Mouse (Mus musculus): Measurements from ENCODE around the gene 4930568D16Rik. TPM values are rescaled to one million over a fixed set of nuclear protein-coding genes. Genes with fewer than 3 reads are reported as not detected.

4930568D16Rik gene
- not detected for polyA plus RNA-seq (2017; shearing (Covaris generic))

DNA sequence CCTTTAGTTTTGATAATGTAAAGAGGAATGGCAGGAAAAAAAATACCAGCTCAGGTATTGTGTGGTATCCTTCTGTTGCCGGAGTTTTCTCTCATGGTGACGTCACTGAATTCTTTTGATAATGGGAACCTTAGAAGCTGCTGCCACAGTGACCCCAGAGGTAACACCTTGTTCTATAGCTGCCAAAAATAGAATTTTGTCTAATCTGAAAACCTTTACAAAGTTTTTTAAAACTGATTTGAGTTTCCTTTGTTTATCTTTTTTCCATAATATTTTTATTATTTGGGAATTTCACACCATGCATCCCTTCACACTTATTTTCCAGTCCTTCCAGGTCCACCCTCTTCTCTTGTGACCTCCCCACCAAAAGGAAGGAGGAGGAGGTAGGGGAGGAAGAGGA is at the start of gene 4930568D16Rik:
4930568D16Rik (minus strand) TSS at position 101 of the 400 bp plus-strand sequence.

DNA sequence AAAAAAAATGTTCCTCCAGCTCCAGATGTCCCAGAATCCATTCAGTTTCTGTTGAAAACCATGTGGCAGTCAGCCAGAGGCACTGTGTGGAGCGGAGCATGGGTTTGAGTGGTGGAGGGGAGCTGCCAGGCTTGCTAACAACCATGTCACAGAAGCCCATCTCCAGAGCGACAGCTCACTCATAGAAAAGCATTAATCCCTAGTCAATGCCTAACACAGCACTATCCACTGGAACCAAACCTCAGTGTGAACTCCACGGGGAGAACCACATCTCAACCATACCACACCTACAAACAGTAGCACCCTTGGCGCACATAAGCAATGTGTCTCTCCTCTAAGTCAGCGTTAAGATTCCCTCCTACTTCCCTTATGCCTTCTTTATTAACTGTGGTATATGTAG is 29.6 kb upstream of the 4930568D16Rik start, which contains the start of gene 4930402F06Rik:
4930402F06Rik (minus strand) TSS at position 80 of the 400 bp plus-strand sequence.

DNA sequence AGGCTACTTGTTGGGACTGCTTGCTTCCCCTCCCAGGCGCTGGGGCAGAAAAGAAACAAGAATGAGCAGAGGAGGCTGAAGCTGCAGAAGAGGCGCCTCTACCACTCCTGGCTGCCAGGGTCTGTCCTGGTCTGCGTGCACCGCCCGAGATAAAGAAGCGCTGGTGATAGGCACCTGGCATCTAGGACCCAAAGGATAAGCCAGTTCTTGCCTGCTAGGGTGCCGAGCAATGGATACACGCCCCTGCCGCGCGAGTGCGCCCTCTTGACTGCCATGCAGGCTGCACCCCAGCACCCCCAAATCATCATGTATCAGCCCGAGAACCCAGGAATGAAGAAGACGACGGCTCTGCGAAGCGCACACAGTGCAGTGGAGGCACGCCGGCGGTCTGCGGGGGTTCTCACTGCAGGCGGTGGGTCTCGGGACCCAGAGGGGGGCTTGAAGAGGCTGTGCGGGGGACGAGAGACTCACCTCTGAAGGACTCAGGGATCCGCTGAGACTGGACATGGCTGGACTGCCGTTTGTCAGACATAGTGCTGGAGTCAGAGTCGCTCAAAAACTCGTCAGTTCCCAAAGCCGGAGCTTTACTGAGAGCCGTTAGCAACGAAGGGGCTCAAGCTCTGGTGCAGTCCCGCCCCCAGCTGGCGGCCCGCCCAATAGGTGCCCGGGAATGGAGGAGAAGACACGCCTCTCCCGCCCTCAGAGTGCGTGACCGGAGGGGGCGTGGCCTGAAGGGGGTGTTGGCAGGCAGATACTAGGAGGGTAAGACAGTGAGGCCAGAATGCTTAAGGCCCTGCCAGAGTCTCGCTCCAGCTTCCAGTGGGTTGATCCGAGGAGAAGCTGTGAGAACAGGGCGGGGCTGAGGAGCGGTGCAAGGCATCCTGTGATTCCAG is 30.9 kb downstream of the 4930568D16Rik start, which contains the start of gene Stom:
Stom (minus strand) TSS at position 589 of the 893 bp plus-strand sequence.

Other genes starting within 250 kb of the 4930568D16Rik start
- gene Rab14, start 166.6 kb downstream of the 4930568D16Rik start, polyA plus RNA-seq (2017; shearing (Covaris generic)): 167 TPM
- 33.6 TPM for gene Gsn, start 111.3 kb downstream of the 4930568D16Rik start, polyA plus RNA-seq (2017; shearing (Covaris generic))
- gene Stom, start 30.8 kb downstream of the 4930568D16Rik start, polyA plus RNA-seq (2017; shearing (Covaris generic)): 6.8 TPM
- gene 4930402F06Rik, start 29.4 kb upstream of the 4930568D16Rik start, polyA plus RNA-seq (2017; shearing (Covaris generic)): not detected
- 26.2 TPM for gene Ggta1, start 95.5 kb upstream of the 4930568D16Rik start, polyA plus RNA-seq (2017; shearing (Covaris generic))
- 0.50 TPM for gene Dab2ip, start 190.5 kb upstream of the 4930568D16Rik start, polyA plus RNA-seq (2017; shearing (Covaris generic))